Mouse (Mus musculus): ENCODE data around the gene Atrnl1.

- peak; percentile 10; the same call in 1 of the 2 replicates for TF ChIP-seq CTCF (IDR thresholded peaks at IDR 0.05; ENCODE audit: extremely low read depth, insufficient read length, insufficient replicate concordance, low read depth, low read length)
- TF ChIP-seq POLR2A (IDR thresholded peaks at IDR 0.05; ENCODE audit: low read depth, low read length) = no peak
Measured at GRCm38 (mm10) chr19:57916325-57916724, 305.5 kb downstream of the Atrnl1 start.

Measured in small intestine, adult 2 months (tissue).